Mouse (Mus musculus) gastrocnemius, adult 18-20 months (tissue): ENCODE data around the gene Itsn1. TPM values are rescaled to one million over a fixed set of nuclear protein-coding genes. Genes with fewer than 3 reads are reported as not detected.

Source experiments
- DNase-seq: peaks from one replicate; pipeline ENCODE4 v3.0.0; 2021; ENCODE audit warnings: low spot score
- total RNA-seq, 2 experiments: library from RNA; stranded (reverse); gene quantifications; 2 replicates each; pipeline ENCODE4 v1.2.3; 2021

The Itsn1 gene
- total RNA-seq, 2 experiments from 2014 or later: 62.8 to 63.5 TPM

GRCm38 (mm10) chr16:91841026-91841630 is 112.0 kb downstream of the Itsn1 start:
- DNase-seq: peak; percentile 59

- DNase-seq: peak; percentile 40
Observed at GRCm38 (mm10) chr16:91846089-91846741, 117.1 kb downstream of the Itsn1 start.

- peak; percentile 68 for DNase-seq
Observed at GRCm38 (mm10) chr16:91847525-91848225, 118.6 kb downstream of the Itsn1 start.

GRCm38 (mm10) chr16:91848505-91848904 is 119.4 kb downstream of the Itsn1 start:
- DNase-seq: peak; percentile 22

- DNase-seq: peak; percentile 58
Observed at GRCm38 (mm10) chr16:91848906-91849603, 120.0 kb downstream of the Itsn1 start.

- no peak for DNase-seq
Observed at GRCm38 (mm10) chr16:91850175-91850574, 121.1 kb downstream of the Itsn1 start.

- no peak for DNase-seq
Observed at GRCm38 (mm10) chr16:91851456-91852231, 122.6 kb downstream of the Itsn1 start.

GRCm38 (mm10) chr16:91852753-91853152 is 123.7 kb downstream of the Itsn1 start:
- no peak for DNase-seq

- DNase-seq: no peak
Observed at GRCm38 (mm10) chr16:91853223-91853622, 124.1 kb downstream of the Itsn1 start.

- no peak for DNase-seq
Observed at GRCm38 (mm10) chr16:91858695-91859094, 129.6 kb downstream of the Itsn1 start.

GRCm38 (mm10) chr16:91859203-91859602 is 130.1 kb downstream of the Itsn1 start:
- no peak for DNase-seq

- no peak for DNase-seq
Observed at GRCm38 (mm10) chr16:91859958-91860357, 130.9 kb downstream of the Itsn1 start.

- DNase-seq: no peak
Observed at GRCm38 (mm10) chr16:91860471-91861125, 131.5 kb downstream of the Itsn1 start.

- DNase-seq: peak; percentile 73
Observed at GRCm38 (mm10) chr16:91861784-91862371, 132.8 kb downstream of the Itsn1 start.

- DNase-seq: no peak
Observed at GRCm38 (mm10) chr16:91862836-91863235, 133.8 kb downstream of the Itsn1 start.

GRCm38 (mm10) chr16:91864646-91865332 is 135.7 kb downstream of the Itsn1 start:
- no peak for DNase-seq

GRCm38 (mm10) chr16:91865570-91866257 is 136.6 kb downstream of the Itsn1 start:
- no peak for DNase-seq

GRCm38 (mm10) chr16:91866258-91866634 is 137.2 kb downstream of the Itsn1 start:
- DNase-seq: peak; percentile 79

- no peak for DNase-seq
Observed at GRCm38 (mm10) chr16:91867672-91868071, 138.6 kb downstream of the Itsn1 start.
